Mouse (Mus musculus) heart, embryonic 14.5 days (tissue): ENCODE measurements around the gene 4930412O13Rik. TPM values are rescaled to one million over a fixed set of nuclear protein-coding genes. Genes with fewer than 3 reads are reported as not detected.

Experiments used
- ATAC-seq: fragments of 200-750 bp; cut with Nextera tagmentation; 2 replicates; pipeline ENCODE4 v1.8.0; 2017; ENCODE audit warnings: low read depth, moderate TSS enrichment; ENCODE audit not compliant: insufficient number of reproducible peaks, insufficient read depth, low FRiP score
- H3K27ac ChIP-seq, 2 experiments: fragments of 200-500 bp in 1 of 2; fragments of 300-500 bp in 1 of 2; sonication (generic) in 1 of 2; replicated peaks in 1 of 2; 2 replicates each; pipeline ENCODE4 v1.5.1; 2012 to 2014; ENCODE audit warnings: low read depth in 2 of 2, low read length in 2 of 2, control low read depth in 1 of 2, mild to moderate bottlenecking in 1 of 2, mixed read lengths in 1 of 2; ENCODE audit not compliant: control insufficient read depth in 1 of 2, insufficient read depth in 1 of 2
- H3K27me3 ChIP-seq: fragments of 300-500 bp; sonication (generic); 2 replicates; pipeline ENCODE4 v1.6.1; 2014; ENCODE audit warnings: mild to moderate bottlenecking, low read length, control low read depth; ENCODE audit not compliant: control insufficient read depth, insufficient read depth
- H3K36me3 ChIP-seq: fragments of 300-500 bp; sonication (generic); 2 replicates; pipeline ENCODE4 v1.6.1; 2014; ENCODE audit warnings: mild to moderate bottlenecking, control low read depth, low read length, mixed read lengths; ENCODE audit not compliant: control insufficient read depth, insufficient read depth
- H3K4me1 ChIP-seq, 2 experiments: fragments of 200-500 bp in 1 of 2; fragments of 300-500 bp in 1 of 2; sonication (generic) in 1 of 2; 2 replicates each; pipeline ENCODE4 v1.6.1; 2012 to 2014; ENCODE audit warnings: low read length in 2 of 2, control low read depth in 1 of 2, mixed read lengths in 1 of 2; ENCODE audit not compliant: control insufficient read depth in 2 of 2, insufficient read depth in 2 of 2
- H3K4me2 ChIP-seq: fragments of 300-500 bp; sonication (generic); 2 replicates; pipeline ENCODE4 v1.6.1; 2014; ENCODE audit warnings: mild to moderate bottlenecking, low read length
- H3K4me3 ChIP-seq, 2 experiments: fragments of 200-500 bp in 1 of 2; fragments of 300-500 bp in 1 of 2; sonication (generic) in 1 of 2; 2 replicates each; pipeline ENCODE4 v1.5.1; 2012 to 2014; ENCODE audit warnings: low read length in 2 of 2, mild to moderate bottlenecking in 2 of 2, control low read depth in 1 of 2, low read depth in 1 of 2, moderate library complexity in 1 of 2; ENCODE audit not compliant: control insufficient read depth in 1 of 2, insufficient read depth in 1 of 2
- H3K9ac ChIP-seq: fragments of 300-500 bp; sonication (generic); 2 replicates; pipeline ENCODE4 v1.6.1; 2014; ENCODE audit warnings: mild to moderate bottlenecking, low read length
- H3K9me3 ChIP-seq: fragments of 300-500 bp; sonication (generic); 2 replicates; pipeline ENCODE4 v1.6.1; 2016; ENCODE audit warnings: low read length, control low read depth; ENCODE audit not compliant: control insufficient read depth
- WGBS: fragments of 180-500 bp; shearing (Covaris S2); extraction: QIAGEN DNeasy Blood & Tissue Kit; methylation state at CpG from one replicate; pipeline ENCODE4 v1.1.7; 2014; 5-methylcytosine and 5-hydroxymethylcytosine counted together
- polyA plus RNA-seq: library from polyadenylated mRNA; unstranded; fragments of >200 nt; fragmentation: Nextera tagmentation; extraction: Ambion mirVana; gene quantifications from 2 replicates; pipeline ENCODE4 v1.2.1, GENCODE M21; 2014

Gene 4930412O13Rik
- polyA plus RNA-seq, 1 experiment from 2014 or later: 0.57 TPM

DNA sequence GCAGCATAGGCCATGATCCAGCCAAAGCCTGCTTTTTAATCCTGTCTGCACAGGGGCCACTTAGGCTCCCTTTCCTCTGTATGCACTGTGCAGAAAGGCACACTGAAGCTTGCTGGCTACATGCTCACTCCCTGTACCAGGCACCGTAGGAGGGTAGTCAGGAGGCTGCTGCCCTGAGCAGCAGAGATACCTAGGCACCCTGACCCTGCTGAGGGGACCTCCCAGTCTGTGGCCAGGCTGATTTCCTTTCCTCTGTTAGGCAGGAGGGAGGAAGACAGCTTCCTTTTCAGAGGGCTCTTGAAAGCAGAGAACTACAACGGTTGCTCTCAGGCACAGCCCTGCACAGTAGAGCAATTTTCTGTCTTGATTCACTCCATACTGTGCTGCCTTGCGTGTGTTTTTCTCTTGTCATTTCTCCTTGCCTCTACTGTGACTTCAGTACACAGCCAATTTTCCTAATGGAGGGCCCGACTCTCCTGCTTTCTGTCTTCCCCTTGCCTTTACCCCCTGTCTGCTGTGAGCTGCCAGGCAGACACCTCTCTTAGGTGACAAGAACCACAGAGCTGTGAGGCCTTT is 9.8 kb upstream of the 4930412O13Rik start:
- Histone ChIP-seq H3K27me3 (peaks cover 56% of the 10 kb centered on the region), H3K9me3 (no peaks in the 10 kb centered on the region), H3K27ac (no peak overlapping the region), H3K4me2 (no peak overlapping the region), H3K4me1 (peaks cover 3 to 6% of the 10 kb centered on the region in 2 experiments; a peak in 3 of 4 replicates), H3K9ac (no peak overlapping the region; the same call in 1 of the 2 replicates), H3K4me3 (no peak overlapping the region), H3K36me3 (no peaks in the 10 kb centered on the region)
- WGBS: 19% methylated on average over 4 of the region's 4 CpGs
- ATAC-seq: no peak

DNA sequence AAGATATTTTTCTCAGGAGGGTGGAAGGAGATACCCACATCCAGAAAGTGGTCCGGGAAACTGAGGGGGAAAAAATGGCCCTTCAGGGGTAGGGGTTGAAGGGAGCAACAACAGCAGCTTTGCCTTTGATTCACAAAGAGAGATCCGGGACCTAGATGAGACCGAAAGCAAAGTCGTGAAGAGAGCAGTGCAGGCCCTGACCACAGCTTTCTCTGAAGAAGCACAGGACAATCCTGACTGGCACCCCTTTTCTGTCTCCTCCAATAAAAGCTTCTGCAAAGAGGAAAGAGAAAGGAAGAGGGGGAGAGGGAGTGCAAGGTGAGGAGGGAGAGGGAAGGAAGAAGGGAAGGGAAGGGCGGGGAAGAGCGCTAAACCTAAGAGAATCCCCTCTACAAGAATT is 9.3 kb upstream of the 4930412O13Rik start:
- H3K4me1 ChIP-seq: peaks cover 3 to 6% of the 10 kb centered on the region in 2 experiments; a peak in 3 of 4 replicates
- no peak overlapping the region; the same call in 1 of the 2 replicates for H3K9ac ChIP-seq
- H3K4me3 ChIP-seq: no peak overlapping the region
- 0 out of 2 replicates have a peak overlapping the region, but pooled peaks have one; percentile 4 for H3K4me2 ChIP-seq
- WGBS: 35% methylated on average over 6 of the region's 6 CpGs
- no peaks in the 10 kb centered on the region for H3K9me3 ChIP-seq
- no peak for ATAC-seq
- no peaks in the 10 kb centered on the region for H3K36me3 ChIP-seq
- no peak overlapping the region for H3K27ac ChIP-seq
- peaks cover 59% of the 10 kb centered on the region for H3K27me3 ChIP-seq

DNA sequence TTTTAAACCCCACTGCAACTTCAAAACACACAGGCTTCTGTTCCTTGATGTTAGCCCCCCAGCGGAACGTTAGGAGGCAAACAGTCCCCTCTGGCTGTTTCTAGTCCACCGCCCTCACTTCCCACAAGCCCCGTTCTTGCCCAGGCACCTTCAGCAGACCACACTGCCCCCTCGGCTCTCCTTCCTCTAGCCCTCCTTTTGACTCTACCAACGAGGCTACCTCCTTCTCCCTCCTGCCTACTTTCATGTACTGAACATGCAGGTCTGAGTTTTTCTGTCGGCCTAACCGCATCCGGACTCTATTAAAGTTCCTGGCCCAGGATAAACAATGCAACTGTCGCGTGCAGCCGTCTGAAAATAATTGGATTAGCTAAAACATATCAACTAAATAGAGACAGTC is 8.4 kb upstream of the 4930412O13Rik start:
- peak overlapping the region in 1 of 2 experiments; percentile 5; a peak in 1 of 4 replicates for H3K4me3 ChIP-seq
- no peak overlapping the region for H3K27ac ChIP-seq
- H3K4me2 ChIP-seq: peak overlapping the region; percentile 47
- H3K27me3 ChIP-seq: peaks cover 59% of the 10 kb centered on the region
- no peaks in the 10 kb centered on the region for H3K9me3 ChIP-seq
- no peak overlapping the region for H3K9ac ChIP-seq
- H3K36me3 ChIP-seq: no peaks in the 10 kb centered on the region
- no peak for ATAC-seq
- 17% methylated on average over 12 of the region's 12 CpGs for WGBS
- H3K4me1 ChIP-seq: peaks cover 4 to 13% of the 10 kb centered on the region in 2 experiments

DNA sequence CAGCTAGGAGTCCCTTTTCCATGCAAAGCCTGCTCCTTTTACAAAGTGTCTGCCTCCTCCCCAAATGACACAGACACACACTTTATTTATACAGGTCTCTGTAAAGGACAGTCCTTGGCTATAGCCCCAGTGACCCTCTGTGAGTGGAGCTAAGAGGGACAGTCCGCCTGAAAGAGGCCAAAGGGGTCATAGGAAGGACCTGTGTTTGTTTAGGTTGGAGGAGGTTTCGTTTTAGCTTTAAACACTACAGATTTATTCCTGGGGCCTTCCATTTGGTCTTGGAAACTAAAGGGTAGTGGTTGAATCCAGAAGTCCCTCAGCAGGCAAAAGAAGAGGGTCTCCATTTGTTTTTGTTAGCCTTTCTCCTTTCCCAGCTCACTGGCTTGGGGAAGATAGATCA is 7.3 kb upstream of the 4930412O13Rik start:
- Histone ChIP-seq H3K9ac (no peak overlapping the region), H3K36me3 (no peaks in the 10 kb centered on the region), H3K4me2 (peak overlapping the region; percentile 95; the same call in 1 of the 2 replicates), H3K27me3 (peaks cover 57% of the 10 kb centered on the region), H3K27ac (no peak overlapping the region), H3K9me3 (no peaks in the 10 kb centered on the region), H3K4me3 (no peak overlapping the region), H3K4me1 (peaks cover 13% of the 10 kb centered on the region in 2 experiments)
- no peak for ATAC-seq
- WGBS: 42% methylated on average over 2 of the region's 2 CpGs

DNA sequence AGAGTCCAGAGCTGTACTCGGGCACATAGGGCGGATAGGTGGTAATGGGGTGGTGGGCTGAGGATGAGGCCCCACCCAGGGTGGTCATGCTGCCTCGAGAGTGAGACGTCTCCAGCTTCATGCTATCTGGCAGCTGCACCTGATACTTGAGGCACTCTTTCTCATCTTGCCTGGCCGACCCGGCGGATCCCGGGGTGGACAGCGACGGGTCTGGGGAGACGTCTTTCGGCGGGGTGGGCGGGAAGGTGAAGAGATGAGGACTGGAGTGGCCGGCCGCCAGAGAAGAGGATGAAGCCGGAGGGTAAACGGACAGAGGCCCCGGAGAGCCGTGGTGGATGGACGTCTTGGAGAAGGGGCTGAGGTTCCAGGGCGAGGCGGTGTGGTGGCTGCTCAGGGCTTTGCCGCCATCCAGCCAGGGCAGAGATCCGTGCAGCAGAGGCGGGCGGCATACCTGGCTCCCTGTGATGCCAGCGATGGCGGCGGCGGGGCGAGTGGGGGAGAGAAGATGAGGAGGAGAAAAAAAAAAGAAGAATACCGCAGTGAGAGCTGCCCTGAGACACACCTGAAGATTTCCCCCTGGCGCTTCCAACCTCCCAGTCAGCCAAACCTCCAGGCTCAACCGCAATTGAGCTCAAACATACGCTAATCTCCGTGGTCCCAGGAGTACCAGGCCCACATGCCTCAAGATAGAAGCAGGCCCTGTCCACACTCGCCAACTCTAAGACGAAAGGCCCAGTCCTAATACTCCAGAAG is 6.4 kb upstream of the 4930412O13Rik start:
- peak overlapping the region; percentile 95 for H3K4me2 ChIP-seq
- WGBS: 11% methylated on average over 39 of the region's 39 CpGs
- H3K36me3 ChIP-seq: no peaks in the 10 kb centered on the region
- H3K9ac ChIP-seq: 0 out of 2 replicates have a peak overlapping the region, but pooled peaks have one; percentile 4
- ATAC-seq: no peak
- H3K27me3 ChIP-seq: peaks cover 50% of the 10 kb centered on the region
- peak overlapping the region; percentile 3 to 15; a peak in 2 of 4 replicates for H3K4me3 ChIP-seq
- H3K9me3 ChIP-seq: no peaks in the 10 kb centered on the region
- H3K4me1 ChIP-seq: peaks cover 13% of the 10 kb centered on the region in 2 experiments
- no peak overlapping the region for H3K27ac ChIP-seq

DNA sequence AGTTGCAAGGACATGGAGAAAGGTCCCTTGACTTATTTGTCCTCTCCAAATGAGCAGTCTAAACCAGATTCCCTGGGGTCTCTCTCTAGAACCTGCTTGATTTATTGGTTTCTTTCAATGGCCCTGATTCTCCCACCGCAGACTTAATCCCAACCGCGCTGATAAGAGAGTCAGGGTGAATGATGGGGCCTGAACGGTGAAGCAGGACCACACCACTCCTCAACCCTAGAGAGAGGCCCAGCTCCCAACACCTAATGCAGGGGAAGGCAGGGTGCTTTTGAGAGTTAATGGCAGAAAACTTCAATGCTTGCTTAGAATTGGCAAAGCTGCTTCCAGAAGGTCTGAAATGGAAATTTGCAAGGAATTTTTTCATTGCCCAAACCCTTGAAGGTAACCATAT is 5.8 kb upstream of the 4930412O13Rik start:
- Histone ChIP-seq H3K9ac (no peak overlapping the region), H3K27me3 (peaks cover 54% of the 10 kb centered on the region), H3K4me3 (peak overlapping the region in 1 of 2 experiments; percentile 15; a peak in 1 of 4 replicates), H3K36me3 (no peaks in the 10 kb centered on the region), H3K9me3 (no peaks in the 10 kb centered on the region), H3K4me2 (peak overlapping the region; percentile 95), H3K4me1 (peaks cover 13 to 18% of the 10 kb centered on the region in 2 experiments), H3K27ac (no peak overlapping the region)
- WGBS: 11% methylated on average over 4 of the region's 4 CpGs
- ATAC-seq: no peak

DNA sequence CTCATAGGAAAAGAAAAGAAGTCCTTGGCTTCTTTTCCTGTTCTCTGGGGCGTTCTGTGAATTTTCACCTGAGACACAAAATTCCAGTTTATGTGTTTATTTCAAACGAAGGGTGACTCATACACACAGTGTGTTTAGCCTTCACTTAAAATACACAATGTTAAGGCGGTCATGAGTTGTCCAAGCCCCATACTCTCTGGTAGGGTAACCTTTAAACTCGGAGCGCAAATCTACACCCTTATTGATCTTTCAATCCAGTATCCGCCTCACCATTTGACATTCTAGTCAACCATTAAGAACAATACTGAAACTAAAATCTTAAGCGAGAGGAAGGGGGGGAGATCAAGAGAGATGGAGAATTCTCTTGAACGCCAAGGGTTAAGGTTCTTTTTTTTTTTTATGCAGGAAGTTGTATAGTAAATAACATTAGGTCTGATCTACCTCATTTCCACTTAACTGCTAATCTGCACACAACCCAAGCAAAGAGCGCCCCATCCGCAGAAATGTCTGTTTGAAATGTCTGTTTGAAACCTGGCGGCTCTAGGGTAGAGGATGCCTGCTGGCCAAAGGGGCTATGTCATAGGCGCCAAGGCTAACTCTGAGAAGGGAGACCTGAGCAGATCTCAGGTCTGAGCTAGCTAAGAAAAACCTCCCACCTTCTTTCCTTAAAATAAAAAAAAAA is 5.2 kb upstream of the 4930412O13Rik start:
- peak overlapping the region; percentile 95 for H3K4me2 ChIP-seq
- H3K27me3 ChIP-seq: peaks cover 59% of the 10 kb centered on the region
- H3K4me3 ChIP-seq: peak overlapping the region in 1 of 2 experiments; percentile 55; a peak in 1 of 4 replicates
- WGBS: 35% methylated on average over 12 of the region's 12 CpGs
- H3K4me1 ChIP-seq: peaks cover 13 to 20% of the 10 kb centered on the region in 2 experiments
- 0 out of 2 replicates have a peak overlapping the region, but pooled peaks have one; percentile 62 for H3K9ac ChIP-seq
- ATAC-seq: no peak
- H3K36me3 ChIP-seq: no peaks in the 10 kb centered on the region
- H3K27ac ChIP-seq: no peak overlapping the region
- no peaks in the 10 kb centered on the region for H3K9me3 ChIP-seq
